Mouse (Mus musculus): ENCODE measurements around the gene Gpbar1.
"Not testable (repeated sequence)": the region's sequence is repeated elsewhere in the genome, so short reads cannot be mapped to it uniquely, and the experiment has no call there.

Gpbar1 gene

DNA sequence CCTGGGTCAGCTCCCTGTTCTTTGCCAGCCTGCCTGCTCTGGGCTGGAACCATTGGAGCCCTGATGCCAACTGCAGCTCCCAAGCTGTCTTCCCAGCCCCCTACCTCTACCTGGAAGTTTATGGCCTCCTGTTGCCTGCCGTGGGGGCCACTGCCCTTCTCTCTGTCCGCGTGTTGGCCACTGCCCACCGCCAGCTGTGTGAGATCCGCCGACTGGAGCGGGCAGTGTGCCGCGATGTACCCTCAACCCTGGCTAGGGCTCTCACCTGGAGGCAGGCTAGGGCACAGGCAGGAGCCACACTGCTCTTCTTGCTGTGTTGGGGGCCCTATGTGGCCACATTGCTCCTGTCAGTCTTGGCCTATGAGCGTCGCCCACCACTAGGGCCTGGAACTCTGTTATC is 638 bp downstream of the Gpbar1 start:
- DNase-seq, result no peak

DNA sequence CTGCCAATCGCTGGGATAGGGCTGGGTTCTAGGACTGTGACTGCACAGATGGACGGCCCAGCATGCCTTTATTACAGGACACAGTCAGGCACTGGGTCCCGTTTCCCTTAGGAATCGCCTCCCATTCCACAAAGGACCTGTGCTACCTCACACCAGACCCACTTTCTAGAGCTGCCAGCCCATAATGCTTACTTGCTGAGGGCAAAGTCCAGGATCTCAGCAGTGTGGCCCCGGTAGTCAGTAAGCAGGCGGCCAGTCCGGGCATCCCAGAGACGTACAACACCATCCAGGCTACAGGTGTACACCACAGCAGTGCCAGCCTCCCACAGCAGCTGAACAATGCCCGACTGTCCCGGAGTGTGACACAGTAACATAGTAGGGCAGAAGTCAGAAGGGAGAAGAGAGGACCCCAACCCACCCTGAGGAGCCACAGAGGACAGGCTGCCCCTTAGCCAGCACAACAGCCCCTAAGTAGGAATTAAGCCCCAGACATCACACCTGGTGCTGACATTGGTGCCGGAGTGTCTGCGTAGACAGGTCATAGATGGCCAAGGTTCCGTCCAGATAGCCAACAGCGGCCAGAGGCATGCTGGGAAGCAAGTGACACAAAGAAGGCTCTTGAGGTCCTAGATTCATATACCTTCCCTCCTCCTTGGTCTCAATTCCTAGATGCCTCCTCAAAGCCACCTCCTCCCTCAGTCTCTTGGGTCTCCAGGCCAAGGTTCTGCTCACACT is 2.4 kb downstream of the Gpbar1 start:
- DNase-seq, result no peak

DNA sequence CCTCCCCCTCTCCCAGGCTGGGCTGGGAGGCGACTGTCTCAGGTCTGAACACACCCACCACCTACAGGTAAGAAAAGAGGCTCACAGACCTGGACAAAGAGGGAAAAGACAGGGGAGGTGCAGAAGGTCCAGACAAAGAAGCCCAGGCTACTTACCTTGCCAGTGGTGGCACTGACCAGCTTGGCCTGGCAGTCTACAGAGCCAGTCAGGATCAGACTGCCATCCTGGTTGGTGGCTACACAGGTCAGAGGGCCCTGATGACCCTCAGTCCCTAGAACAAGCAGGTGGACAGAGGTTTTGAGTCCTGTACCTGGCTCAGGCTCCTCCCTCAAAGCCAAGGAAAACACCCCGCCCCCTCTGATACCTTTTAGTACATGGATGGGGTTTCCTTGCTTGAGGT is 3.0 kb downstream of the Gpbar1 start:
- DNase-seq, result no peak

DNA sequence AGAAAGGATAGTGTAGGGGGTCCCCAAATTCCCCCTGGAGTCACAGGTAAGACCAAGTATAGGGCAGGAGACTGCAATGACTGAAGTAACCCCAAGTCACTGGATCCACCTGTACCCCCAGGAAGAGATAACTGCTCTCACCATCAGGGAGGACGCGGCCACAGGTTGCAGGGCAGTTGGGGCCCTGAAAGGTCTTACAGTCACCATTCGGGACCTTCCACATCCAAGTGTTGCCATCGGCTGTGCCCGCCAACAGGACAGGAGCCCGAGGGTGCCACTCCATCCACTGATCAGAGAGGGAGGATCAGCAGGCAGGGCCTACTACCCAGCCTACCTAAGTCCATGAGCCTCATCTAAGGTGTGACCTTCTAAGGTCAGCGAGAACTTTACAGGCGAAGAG is 3.5 kb downstream of the Gpbar1 start:
- no peak for DNase-seq

DNA sequence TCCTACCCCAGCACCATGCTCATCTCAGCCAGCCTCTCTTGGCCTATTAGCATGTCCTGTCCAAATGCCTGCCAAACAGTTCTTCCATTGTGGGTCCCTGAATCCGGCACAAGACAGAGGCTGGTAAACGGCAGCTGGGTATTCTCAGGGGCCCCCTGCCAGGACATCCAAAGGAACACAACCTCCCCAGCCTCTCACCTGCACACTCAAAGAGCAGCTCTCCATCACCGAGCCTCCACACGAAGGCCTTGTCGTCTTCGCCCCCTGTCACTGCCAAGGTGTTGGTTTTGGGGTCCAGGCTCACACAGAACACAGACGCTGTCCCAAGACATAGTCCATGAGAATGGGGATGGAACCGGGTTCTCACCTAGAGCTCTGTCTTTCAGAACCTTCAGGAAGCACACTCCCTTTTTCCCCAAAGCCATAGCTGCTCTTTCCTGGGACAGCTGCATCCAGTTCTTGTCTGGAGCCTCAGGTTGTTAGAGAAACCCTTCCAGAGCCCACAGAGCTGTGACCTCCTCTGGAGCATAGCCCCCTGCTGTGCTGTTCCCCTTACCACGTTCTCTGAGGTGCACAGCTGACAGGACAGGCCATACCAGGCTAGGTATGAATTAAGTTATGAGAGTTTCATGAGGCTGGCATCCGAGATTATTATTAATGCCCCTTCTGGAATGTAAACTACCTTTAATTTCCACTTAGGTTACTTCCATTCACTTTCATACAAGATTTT is 4.7 kb downstream of the Gpbar1 start:
- DNase-seq, result no peak

DNA sequence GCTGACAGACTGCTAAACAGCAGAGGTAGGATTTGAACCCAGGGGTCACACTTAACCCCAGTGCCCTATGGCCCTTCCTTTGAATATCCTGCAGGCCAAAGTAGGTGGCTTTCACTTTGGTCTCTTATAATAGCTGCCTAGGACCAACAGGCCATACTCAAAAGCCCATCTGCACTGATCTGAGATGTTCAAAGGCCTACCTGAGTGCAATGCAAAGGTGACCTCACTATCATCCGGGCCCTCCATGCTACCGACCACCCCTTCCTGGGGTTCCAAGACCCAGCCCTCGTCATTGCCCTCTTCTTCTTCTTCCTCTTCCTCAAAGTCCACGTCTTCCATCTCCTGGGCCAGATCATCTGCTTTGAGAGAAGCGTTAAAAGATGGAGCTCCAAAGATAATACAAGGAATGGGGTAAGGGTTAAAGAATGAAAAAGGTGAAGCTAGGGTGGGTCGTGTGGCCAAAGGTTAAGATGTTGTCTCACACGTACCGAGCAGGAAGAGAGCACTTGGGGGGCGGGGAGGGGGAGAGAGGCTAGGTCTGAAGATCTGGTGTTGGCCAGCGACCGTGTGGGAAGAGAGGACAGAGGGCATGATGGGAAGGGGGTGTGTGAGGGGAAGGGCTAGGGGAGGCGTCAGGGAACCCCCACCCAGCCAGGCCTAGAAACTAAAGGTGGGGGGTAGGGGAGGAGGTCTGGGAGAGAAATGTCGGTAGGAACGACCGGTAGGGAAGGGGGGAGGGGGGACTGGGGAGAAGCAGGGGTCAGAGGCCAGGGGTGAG is 5.5 kb downstream of the Gpbar1 start:
- DNase-seq, result no peak

DNA sequence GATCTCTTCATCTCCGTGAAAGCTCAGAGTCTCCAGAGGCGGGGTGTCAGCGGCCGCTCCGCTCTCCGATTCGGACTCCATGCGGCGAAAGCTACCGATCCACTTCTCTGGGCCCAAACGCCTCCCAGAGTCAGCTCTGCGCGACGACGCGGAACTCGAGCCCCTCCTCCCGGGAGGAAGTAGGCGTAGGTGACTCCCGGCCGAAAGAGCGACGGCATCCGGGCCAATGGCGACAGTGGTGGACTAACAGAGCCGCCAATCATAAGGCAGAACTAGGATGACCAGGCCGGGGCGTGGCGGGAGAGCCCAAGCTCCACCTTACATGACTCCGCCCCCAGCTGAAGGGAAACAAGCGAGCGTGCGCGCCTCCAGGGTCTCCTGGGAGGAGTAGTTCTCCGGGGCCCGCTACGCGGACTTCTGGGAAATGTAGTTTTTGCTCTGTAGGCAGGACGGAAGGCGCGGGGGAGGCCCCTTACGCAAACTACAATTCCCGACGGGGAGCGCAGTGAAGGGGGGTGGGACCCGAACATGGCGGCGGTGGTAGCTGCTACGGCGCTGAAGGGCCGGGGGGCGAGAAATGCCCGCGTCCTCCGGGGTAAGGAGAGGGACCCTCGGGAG is 6.3 kb downstream of the Gpbar1 start, which contains the start of the genes Aamp and Pnkd:
Gene Aamp, minus strand, starts transcription at position 196 of the 618 bp plus-strand sequence.
Gene Pnkd, plus strand, starts transcription at position 388 of the 618 bp plus-strand sequence.
- peak; percentile 100 for DNase-seq

DNA sequence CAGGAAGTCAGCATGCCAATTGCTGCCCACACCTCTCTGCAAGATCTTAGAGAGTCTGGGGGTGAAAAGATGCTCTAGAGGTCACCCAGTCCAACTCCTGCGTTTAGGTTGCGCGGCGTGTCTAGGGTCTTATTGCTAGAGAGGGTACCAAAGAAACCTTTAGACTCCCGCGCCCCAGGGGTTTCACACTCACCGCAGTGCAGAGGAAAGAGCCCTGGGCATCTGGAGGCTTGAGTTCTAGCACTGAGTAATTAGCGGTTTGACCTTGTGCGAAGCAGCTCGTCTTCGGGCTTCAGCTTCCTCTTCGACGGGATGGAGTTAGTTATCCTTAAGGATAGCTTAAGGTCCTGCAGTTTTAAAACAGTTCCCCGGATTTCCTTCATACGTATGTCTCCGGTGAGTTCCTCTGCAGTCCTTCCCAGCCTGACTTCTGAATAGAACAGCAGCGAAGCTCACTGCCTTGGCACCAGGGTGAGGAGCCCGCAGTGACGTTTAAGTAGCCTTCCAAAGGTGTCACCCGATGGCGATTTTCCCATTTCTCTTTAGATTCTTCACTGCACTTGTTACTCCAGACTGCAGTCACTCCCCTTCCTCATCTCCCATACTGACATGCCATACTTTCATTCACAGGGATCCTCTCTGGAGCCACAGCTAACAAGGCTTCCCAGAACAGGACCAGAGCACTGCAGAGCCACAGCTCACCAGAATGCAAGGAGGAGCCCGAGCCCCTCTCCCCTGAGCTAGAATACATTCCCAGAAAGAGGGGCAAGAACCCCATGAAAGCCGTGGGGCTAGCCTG is 7.1 kb downstream of the Gpbar1 start:
- DNase-seq, result no peak

DNA sequence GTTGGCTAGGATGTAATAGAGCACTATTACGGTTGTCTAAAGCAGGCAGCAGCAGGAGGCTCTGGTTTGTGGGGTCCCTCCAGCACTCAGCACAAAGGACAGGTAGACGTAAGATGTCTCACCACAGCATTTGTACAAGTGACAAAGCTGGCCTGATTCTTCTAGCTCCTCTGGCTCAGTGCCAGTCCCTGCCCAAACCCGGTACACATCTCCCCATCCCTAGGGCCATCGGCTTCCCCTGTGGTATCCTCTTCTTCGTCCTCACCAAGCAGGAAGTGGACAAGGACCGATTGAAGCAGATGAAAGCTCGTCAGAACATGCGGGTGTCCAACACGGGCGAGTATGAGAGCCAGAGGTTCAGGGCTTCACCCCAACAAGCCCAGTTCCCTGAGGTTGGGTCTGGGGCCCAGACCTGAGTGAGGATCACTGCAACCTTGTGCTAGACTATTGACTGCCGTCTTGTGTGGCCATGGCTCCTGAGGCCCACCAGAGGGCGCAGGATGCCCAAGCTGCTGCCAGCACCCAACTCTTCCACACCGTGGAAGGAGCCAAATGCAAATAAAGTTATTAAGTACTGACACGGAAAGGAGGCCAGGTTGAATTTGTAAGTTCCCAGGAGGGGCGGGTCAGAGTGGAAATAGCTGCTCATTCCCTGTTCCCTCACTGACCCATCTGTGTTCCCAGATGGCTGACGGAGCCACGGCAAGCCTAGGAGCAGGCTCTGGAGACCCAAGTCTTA is 8.7 kb downstream of the Gpbar1 start:
- DNase-seq, result not testable (repeated sequence)

DNA sequence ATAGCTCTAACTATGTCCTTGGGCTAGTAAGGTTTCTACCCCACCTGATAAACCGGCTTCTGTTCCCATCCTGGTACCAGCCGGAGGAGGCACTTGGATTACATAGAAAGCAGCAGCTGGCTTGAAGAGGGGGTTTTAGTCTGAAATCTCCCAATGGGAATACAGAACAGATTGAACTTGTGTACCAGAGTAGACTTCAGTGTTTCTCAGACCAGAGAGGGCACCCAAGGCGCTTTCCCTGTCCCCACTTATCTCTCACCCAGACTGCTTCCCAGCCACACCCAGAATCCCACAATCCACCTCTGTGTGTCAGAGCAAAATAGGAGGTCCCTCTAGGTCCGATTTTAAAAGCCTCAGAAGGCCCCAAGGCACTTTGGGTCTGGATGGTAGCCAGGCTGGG is 10.0 kb downstream of the Gpbar1 start:
- no peak for DNase-seq

DNA sequence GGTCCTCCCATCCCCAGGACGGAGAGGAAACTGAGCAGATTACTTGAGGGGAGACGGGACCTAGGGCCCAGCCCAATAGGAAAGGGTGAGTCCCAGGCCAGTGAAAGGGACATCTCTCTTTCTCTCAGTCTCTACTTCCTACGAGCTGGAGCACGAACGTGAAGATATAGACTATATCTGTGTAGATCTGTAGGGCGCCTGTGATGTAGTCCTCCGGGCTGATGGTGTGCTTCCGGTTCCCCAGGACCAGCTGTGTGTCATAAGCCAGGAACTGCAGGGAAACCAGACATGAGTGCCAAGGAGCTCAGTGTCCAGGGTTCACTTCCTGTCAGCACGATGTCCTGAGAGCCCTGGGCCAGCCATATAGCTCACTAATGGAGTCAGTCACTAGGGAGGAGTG is 10.9 kb downstream of the Gpbar1 start:
- DNase-seq, result no peak

DNA sequence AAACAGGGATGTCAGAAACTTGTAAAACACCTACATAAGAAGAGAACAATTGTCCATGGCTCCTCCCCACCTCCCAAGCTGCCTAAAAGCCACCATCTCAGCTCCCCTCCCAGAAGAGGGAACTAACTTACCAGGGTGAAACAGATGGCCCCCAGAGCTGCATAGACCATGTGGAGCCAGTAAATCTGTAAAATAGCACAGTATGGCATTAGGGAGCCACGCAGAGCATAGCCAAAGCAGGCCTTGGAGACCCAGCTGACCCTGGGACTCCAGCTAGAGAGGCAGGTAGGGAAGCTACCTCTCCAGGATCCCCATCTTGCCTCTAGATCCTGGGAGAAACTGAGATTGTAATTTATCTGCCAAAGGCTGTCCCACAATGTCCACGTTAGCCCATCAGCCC is 11.4 kb downstream of the Gpbar1 start:
- no peak for DNase-seq

DNA sequence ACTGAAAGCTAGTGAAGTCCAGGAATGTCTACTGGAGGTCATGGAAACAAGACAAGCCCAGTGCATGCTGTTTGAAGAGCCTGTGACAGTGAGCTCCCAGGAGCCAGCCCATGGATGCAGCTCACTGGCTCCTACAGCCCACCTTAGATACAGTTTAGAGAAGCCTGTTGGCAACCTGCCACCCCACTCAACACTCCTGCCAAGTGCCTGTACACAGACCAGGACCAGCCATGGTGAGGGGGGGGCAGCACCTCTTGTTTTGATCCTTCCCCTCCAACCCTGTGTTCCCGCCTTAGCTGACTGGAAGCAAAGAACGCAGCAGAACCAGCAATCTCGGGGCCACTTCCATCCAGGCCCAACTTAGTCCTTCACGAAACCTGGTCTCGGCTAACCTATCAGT is 11.8 kb downstream of the Gpbar1 start:
- DNase-seq, result no peak

DNA sequence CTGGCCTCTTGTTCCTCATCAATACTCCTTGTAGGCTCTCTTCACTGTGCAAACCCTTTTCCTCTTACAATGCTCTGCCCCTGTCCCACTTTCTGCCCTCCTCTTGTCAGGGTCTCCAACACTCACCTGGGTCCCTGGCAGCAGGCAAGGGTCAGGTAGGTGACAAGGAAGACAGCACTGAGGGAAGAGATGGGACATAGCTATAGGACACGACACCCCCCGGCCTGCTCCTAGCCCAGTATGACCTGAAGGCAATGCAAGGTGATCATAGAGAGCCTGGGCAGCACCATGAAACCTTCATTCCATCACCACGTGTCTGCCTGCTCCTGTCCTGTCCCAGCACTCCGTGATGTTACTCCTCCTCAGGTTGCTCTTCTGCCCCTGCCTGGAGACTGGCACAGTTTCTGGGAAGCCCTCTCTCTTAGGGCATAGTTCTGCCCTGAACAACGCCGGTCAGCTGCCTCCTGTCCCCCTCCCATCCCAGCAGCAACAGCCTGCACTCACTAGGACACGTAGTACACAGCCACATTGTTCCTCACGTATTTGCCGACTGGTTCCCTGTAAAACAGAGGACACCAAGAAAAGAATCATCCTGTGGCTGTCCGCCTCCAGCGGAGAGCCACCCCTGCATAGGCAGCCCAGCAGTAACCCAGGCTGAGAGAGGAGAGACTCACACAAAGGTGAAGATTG is 14.1 kb downstream of the Gpbar1 start:
- no peak for DNase-seq

DNA sequence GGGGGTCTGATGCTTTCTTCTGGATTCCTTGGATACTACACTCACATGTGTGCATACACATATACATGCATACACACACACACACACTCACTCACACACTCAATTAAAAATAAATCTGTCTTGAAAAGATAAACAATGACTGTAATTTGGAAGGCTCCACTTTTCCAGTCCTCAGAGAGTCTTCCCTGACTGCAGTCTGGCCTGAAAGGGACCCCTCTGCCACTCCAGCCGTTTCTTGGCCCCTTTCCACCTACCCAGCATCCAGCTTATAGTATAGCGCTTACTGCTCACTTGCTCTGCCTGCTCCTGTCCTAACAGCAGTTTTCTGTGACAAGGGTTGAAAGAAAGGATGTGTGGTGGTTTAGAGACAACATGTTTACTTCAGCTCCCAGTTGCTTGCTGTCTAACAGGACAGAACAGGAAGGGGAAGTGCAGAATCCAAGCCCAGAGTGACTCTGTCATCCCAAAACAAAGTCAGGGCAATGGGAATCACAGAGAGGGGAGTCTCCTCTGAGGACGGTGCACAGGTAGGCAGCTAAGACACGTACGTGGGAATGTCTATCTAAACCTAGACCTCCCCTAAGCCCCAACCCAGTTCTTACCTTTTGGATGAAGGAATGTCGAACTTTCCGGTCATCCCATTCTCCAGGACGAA is 15.1 kb downstream of the Gpbar1 start:
- no peak for DNase-seq

DNA sequence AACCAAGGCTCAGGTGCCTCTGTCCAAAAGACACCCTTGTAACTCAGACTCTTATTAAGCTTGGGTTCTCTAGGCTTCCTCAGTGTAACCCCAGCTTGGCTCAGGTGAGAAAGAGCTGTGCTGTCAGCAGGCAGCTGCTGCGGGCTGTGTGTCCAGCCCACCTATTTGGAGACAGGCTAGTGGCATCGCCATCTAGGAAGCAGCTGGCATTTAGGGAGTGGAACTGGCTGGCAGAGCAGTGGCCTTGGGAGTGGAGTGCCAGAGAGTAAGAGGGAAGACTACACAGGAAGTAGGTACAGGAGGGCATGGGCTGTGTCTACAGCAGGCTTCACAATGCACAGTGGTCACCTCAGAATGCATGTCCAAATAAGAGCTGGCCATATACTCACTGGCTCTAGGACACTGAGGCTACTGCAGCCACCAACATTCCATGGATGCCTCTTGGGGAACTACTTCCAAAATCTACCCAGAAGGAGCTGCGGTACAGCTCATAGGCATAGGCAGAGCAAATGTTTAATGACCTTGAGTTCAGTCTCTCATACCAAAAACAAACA is 15.8 kb downstream of the Gpbar1 start:
- no peak for DNase-seq

DNA sequence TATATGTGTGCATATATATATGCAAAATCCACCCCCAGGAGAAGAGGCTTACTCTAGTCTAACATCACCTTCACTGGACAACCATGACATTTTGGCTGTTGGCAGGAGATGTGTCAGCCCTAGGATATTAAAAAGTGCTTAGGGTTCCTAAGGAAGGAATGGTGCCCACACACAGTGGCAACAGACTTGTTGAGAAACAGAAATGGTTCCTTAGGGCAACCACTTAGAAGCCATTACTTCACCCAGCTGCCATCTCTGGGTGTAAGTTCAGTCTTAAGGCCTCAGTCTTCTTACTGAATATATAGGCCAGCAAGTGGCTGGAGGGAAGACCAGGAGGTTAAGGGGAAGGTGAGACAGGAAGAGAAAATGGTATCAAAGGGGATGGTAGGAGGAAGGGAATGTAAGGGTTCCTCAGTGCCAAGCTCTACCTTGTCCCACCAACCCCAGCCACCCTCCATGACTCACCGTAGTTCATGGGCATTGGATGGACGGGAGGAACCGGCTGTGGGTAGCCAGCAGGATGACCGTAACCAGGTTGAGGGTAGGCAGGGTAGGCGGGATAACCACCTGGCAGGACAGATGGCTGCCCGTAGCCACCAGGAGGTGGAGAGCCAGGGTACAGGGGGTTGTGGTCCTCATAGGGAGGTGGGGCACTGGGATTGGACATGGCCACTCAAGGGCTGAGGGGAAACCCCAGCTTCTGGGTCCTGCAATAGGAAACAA is 16.5 kb downstream of the Gpbar1 start:
- no peak for DNase-seq

DNA sequence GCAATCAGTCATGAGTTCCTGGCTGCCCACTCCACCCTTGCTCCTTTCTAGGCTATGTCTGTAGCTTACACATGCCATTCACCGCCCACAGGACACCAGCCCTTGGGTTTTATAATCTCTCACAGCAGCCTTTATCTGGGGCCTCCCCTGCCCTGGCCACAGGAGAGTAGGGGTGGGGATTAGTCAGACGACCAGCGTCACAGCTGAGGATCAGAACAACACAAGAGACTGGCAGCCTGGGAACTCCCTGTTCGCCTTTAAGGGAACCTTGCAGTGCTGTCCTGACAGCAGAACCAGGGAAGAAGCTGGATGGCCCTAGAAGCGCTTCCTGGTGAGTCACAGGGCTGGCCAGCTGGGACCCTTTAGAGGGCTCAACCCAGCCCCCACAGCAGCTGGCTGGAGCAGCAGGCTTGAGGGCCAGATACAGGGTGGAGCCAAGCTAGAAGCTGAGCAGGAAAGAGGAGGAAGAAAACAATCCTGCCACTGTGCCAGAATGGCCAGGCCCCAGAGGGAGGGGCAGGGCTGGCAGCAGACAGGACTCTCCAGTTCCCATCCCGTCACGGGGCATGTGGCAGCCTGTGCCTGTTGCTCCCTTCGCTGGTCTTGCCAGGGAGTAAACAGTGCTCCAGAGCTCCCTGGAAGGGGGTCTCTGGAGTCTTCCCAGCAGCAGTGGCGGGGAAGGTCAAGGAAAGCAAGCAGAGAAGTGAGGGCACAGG is 17.3 kb downstream of the Gpbar1 start:
- peak; percentile 83 for DNase-seq

DNA sequence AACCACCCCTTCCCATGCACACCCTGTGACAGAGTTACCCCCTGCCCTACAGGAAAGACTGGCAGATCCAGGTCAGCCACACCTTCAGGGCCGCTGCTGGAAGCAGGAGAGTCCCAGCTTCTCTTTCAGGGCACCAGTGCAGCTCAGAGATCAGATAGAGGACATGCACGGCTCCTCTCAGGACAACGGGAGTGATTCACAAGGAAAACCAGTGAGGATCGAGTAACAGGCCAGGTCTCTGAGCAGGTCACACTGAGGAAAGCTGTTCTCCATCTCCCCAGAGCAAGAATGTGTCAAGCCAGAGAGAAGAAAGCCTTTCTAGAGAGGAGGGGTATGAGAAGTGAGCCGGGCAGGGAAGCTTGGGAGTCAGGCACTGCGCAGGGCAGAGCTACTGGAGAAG is 18.1 kb downstream of the Gpbar1 start:
- DNase-seq, result no peak

All from cerebellum, adult 11 months (tissue).